Mouse (Mus musculus) lung, postnatal 0 days (tissue): ENCODE results near the gene Brd3os.

Experiments
- CTCF ChIP-seq: IDR thresholded peaks from 2 replicates; pipeline ENCODE4 v1.5.1; 2016; ENCODE audit warnings: antibody characterized with exemption, mild to moderate bottlenecking
- EP300 ChIP-seq: IDR thresholded peaks from 2 replicates; pipeline ENCODE4 v1.6.1; 2016; ENCODE audit warnings: antibody characterized with exemption, mild to moderate bottlenecking, control low read depth

DNA sequence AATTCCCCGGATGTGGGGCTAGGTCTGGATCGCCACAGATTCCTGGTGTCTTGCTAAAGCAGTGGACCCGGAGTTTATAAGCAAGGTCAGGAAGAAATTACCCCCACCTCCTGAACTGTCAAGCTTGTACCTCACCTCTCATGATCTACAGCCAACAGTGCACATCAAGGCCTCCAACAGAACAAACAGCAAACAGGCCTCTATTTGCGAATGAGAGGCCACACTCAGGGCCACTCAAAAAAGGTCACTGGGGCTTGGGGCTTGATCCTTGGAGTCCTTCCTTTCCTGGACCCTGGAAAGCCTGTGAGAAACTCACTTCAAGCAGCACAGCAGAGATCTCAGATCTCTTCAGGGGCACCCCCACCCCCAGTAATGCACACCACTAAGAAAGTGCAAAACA lies 31.8 kb downstream of the Brd3os start:
- TF ChIP-seq EP300 (no peak), CTCF (no peak)
